Mouse (Mus musculus): Measurements from ENCODE around the gene Jpt1. TPM values are rescaled to one million over a fixed set of nuclear protein-coding genes. Genes with fewer than 3 reads are reported as not detected.
"Not testable (repeated sequence)": the region's sequence is repeated elsewhere in the genome, so short reads cannot be mapped to it uniquely, and the experiment has no call there.

Gene Jpt1
- polyA plus RNA-seq, 1 experiment from 2014 or later, result 557 TPM

DNA sequence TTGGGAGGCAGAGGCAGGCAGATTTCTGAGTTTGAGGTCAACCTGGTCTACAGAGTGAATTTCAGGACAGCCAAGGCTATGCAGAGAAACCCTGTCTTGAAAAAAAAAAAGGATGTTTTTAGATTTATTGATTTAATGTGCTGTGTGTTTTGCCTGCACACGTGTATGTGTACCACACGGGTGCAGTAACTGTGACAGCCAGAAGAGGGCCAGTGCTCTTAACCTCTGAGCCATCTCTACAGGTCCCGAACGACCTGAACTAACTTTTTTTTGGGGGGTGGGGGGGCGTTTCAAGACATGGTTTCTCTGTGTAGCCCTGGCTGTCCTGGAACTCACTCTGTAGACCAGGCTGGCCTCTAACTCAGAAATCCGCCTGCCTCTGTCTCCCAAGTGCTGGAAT is 59.4 kb downstream of the Jpt1 start:
- H3K4me3 ChIP-seq (replicated peaks); H3K27me3 ChIP-seq; ATAC-seq (ENCODE audit: insufficient number of reproducible peaks, insufficient read depth, low FRiP score, low TSS enrichment, low read depth); H3K4me1 ChIP-seq (replicated peaks); H3K27ac ChIP-seq; H3K9me3 ChIP-seq; H3K36me3 ChIP-seq; H3K9ac ChIP-seq (replicated peaks); H3K4me2 ChIP-seq: not testable (repeated sequence)
- 86% methylated on average over 6 of the region's 6 CpGs for WGBS

DNA sequence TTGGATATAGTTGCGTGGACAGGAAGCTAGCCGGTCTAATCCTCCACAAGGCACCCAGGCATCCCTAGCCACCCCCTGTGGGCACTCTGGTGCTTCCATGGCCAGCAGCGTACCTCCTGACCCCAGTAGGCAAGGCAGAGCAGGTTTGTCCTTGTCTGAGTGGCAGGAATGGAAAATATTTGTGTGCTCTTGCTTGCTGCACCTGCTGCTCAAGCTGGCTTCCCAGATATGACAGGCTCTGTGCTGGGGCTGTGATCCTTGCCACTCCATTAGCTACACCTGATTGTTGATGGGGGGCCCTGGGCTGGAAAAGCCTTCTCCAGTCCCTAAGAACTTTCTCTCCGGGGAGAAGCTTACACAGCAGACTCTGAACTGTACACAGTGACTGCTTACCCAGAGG is 60.9 kb downstream of the Jpt1 start:
- no peak for ATAC-seq (ENCODE audit: insufficient number of reproducible peaks, insufficient read depth, low FRiP score, low TSS enrichment, low read depth)
- H3K36me3 ChIP-seq, result no peaks in the 10 kb centered on the region
- WGBS, result 76% methylated on average over 4 of the region's 4 CpGs
- 0 out of 2 replicates have a peak, but pooled peaks cover 10% of the 10 kb centered on the region for H3K4me1 ChIP-seq (replicated peaks)
- H3K27ac ChIP-seq, result no peak overlapping the region
- H3K4me2 ChIP-seq, result no peak overlapping the region
- H3K27me3 ChIP-seq, result no peaks in the 10 kb centered on the region
- H3K9ac ChIP-seq (replicated peaks), result no peak overlapping the region
- H3K4me3 ChIP-seq (replicated peaks), result no peak overlapping the region
- H3K9me3 ChIP-seq, result no peaks in the 10 kb centered on the region

DNA sequence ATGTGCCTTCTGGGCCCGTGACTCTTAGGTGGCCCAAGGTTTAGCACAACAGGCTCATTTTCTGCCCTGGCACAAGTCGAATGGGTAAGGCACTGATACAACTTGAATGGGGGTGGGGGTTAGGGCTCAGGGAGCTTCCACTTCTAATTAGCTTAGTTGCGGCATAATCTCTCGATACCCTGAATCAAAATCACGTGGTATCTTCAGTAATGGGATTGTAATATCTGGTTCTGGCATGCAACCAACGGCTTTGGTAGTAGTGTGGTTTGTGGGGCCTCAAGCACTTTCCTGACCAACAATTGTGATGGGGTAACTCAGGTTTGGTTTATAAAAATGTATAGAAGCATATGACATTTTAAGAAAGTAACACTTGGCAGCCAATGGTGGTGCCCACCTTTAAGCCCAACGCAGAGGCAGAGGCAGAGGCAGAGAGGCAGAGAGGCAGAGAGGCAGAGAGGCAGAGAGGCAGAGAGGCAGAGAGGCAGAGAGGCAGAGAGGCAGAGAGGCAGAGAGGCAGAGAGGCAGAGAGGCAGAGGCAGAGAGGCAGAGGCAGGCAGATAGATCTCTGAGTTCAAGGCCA is 61.8 kb downstream of the Jpt1 start:
- H3K36me3 ChIP-seq, result no peaks in the 10 kb centered on the region
- no peaks in the 10 kb centered on the region for H3K27me3 ChIP-seq
- no peak overlapping the region for H3K9ac ChIP-seq (replicated peaks)
- no peak overlapping the region for H3K4me2 ChIP-seq
- no peaks in the 10 kb centered on the region for H3K9me3 ChIP-seq
- 0 out of 2 replicates have a peak, but pooled peaks cover 10% of the 10 kb centered on the region for H3K4me1 ChIP-seq (replicated peaks)
- WGBS, result 86% methylated on average over 7 of the region's 7 CpGs
- ATAC-seq (ENCODE audit: insufficient number of reproducible peaks, insufficient read depth, low FRiP score, low TSS enrichment, low read depth), result no peak
- H3K27ac ChIP-seq, result no peak overlapping the region
- no peak overlapping the region for H3K4me3 ChIP-seq (replicated peaks)

DNA sequence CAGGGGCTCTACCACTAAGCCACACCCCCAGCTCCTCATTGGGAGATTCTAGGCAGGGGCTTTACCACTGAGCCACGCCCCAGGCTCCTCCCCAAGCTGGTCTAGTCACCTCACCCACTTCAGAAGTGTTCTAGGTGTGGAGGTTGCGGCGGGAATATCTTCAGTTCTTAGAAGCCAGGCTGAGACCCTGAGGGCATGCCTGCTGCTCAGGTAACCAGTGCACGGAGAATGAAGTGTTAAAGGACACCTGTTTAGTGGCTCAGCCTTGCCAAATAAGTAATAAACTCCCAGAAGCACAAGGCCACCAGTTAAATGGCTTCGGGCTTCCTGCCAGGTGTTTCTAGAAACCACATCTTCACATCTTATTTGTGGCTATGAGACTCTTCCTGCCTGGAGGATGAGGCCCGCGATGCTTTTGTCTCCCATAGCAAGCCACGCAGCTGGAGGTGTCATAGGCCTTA is 62.4 kb downstream of the Jpt1 start:
- Histone ChIP-seq H3K36me3 (no peaks in the 10 kb centered on the region), H3K9me3 (no peaks in the 10 kb centered on the region), H3K4me2 (no peak overlapping the region), H3K27ac (no peak overlapping the region), H3K4me1 (replicated peaks) (0 out of 2 replicates have a peak, but pooled peaks cover 11% of the 10 kb centered on the region), H3K9ac (replicated peaks) (no peak overlapping the region), H3K27me3 (no peaks in the 10 kb centered on the region), H3K4me3 (replicated peaks) (no peak overlapping the region)
- WGBS, result 76% methylated on average over 8 of the region's 8 CpGs
- ATAC-seq (ENCODE audit: insufficient number of reproducible peaks, insufficient read depth, low FRiP score, low TSS enrichment, low read depth), result no peak

DNA sequence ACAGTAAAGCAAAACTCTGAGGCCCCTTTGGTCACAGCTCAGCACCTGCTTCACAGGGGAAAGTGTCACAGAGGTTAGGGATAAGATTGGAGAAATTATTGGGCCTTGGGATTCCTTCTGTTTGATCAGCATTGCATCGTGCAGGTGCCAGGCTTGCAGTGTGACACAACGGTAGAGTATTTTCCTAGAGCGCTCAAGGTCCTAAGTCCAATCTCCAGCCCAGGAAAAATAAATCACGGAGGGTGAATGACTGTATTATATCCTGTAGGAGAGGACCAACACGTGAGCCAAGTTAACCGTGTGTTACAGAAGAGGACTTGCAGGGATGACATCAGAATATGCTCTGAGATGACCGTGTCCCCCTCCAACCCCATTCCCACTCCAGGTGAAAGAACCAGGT is 64.0 kb downstream of the Jpt1 start:
- ATAC-seq (ENCODE audit: insufficient number of reproducible peaks, insufficient read depth, low FRiP score, low TSS enrichment, low read depth), result no peak

DNA sequence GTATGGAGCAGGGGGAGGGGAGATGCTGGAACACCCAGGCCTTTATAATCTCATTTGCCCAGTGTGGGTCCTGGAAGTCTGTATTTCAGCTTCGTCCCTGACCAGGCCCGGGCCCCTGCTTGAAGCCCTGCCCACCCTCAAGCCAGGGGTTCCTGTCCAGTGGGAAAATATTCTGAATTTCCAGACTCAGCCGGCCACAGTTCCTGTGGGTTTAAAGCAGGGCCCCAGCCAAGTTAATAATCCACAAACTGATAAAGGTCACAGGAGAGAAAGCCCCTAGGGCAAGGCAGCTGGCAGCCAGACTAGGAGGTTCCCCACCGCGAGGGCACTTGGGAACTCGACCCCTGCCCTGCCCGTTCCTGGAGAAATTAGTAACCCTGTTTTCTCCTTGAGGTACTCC is 65.2 kb downstream of the Jpt1 start:
- H3K36me3 ChIP-seq, result no peaks in the 10 kb centered on the region
- no peak overlapping the region for H3K9ac ChIP-seq (replicated peaks)
- H3K4me1 ChIP-seq (replicated peaks), result 0 out of 2 replicates have a peak, but pooled peaks cover 14% of the 10 kb centered on the region
- 37% methylated on average over 7 of the region's 7 CpGs for WGBS
- no peak overlapping the region for H3K27ac ChIP-seq
- H3K4me2 ChIP-seq, result no peak overlapping the region
- ATAC-seq (ENCODE audit: insufficient number of reproducible peaks, insufficient read depth, low FRiP score, low TSS enrichment, low read depth), result no peak
- H3K4me3 ChIP-seq (replicated peaks), result no peak overlapping the region
- no peaks in the 10 kb centered on the region for H3K9me3 ChIP-seq
- H3K27me3 ChIP-seq, result no peaks in the 10 kb centered on the region; the same call in 1 of the 2 replicates

More for the DNA sequence above, 64.0 kb downstream of the Jpt1 start:
- H3K27me3 ChIP-seq, result no peaks in the 10 kb centered on the region
- WGBS, result 93% methylated on average over 7 of the region's 7 CpGs
- no peaks in the 10 kb centered on the region for H3K9me3 ChIP-seq
- no peak overlapping the region for H3K27ac ChIP-seq
- H3K4me2 ChIP-seq, result no peak overlapping the region
- no peak overlapping the region for H3K4me3 ChIP-seq (replicated peaks)
- H3K9ac ChIP-seq (replicated peaks), result no peak overlapping the region
- no peaks in the 10 kb centered on the region for H3K36me3 ChIP-seq
- H3K4me1 ChIP-seq (replicated peaks), result 0 out of 2 replicates have a peak, but pooled peaks cover 14% of the 10 kb centered on the region

DNA sequence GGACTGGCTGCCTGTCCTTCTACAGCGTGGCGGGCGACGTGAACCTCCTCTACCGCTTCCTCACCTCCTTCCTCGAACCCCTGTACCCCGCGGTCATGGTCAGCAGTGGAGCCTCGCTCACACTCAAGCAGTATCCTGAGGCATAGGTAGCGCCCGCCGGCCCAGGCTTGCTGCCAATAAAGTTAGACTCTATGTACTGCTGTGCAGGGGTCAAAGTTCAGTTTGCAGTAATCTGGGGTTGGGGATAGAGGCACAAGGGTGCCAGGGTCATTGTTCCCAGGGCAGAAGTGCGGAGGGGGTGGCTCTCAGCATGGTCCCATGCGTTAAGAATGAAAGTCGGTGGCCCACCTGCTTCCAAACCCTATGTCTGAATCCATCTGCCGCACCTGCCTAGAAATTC is 66.1 kb downstream of the Jpt1 start:
- no peaks in the 10 kb centered on the region for H3K9me3 ChIP-seq
- no peak overlapping the region for H3K9ac ChIP-seq (replicated peaks)
- H3K4me2 ChIP-seq, result no peak overlapping the region
- 79% methylated on average over 16 of the region's 16 CpGs for WGBS
- no peak for ATAC-seq (ENCODE audit: insufficient number of reproducible peaks, insufficient read depth, low FRiP score, low TSS enrichment, low read depth)
- H3K27ac ChIP-seq, result no peak overlapping the region
- no peak overlapping the region for H3K4me3 ChIP-seq (replicated peaks)
- H3K27me3 ChIP-seq, result no peaks in the 10 kb centered on the region; the same call in 1 of the 2 replicates
- 0 out of 2 replicates have a peak, but pooled peaks cover 14% of the 10 kb centered on the region for H3K4me1 ChIP-seq (replicated peaks)
- no peaks in the 10 kb centered on the region for H3K36me3 ChIP-seq

Small RNA genes lying within 50 kb of the gene (microRNA-seq; reads per million reads assigned to microRNA genes)
- 0.70 reads per million for gene Mir3968

Other genes starting within 250 kb of the Jpt1 start
- 0.09 and 0.21 TPM in 2 replicates for gene Grin2c, start 247.1 kb downstream of the Jpt1 start, polyA plus RNA-seq (2016; fragmentation: Nextera tagmentation; extraction: Ambion mirVana)
- 13.2 and 16.1 TPM in 2 replicates for gene Fdxr, start 237.3 kb downstream of the Jpt1 start, polyA plus RNA-seq (2016; fragmentation: Nextera tagmentation; extraction: Ambion mirVana)
- 0.10 and 0.15 TPM in 2 replicates for gene Fads6, start 216.7 kb downstream of the Jpt1 start, polyA plus RNA-seq (2016; fragmentation: Nextera tagmentation; extraction: Ambion mirVana)
- 0.56 TPM in 1 of 2 replicates, not detected in the other for gene Otop2, start 207.2 kb downstream of the Jpt1 start, polyA plus RNA-seq (2016; fragmentation: Nextera tagmentation; extraction: Ambion mirVana)
- gene Ush1g, start 192.3 kb downstream of the Jpt1 start, polyA plus RNA-seq (2016; fragmentation: Nextera tagmentation; extraction: Ambion mirVana), result not detected in 2 replicates
- not detected in 2 replicates for gene Otop3, start 179.7 kb downstream of the Jpt1 start, polyA plus RNA-seq (2016; fragmentation: Nextera tagmentation; extraction: Ambion mirVana)
- gene Hid1, start 146.6 kb downstream of the Jpt1 start, polyA plus RNA-seq (2016; fragmentation: Nextera tagmentation; extraction: Ambion mirVana), result 2.2 and 2.5 TPM in 2 replicates
- 19.7 and 19.9 TPM in 2 replicates for gene Cdr2l, start 132.5 kb downstream of the Jpt1 start, polyA plus RNA-seq (2016; fragmentation: Nextera tagmentation; extraction: Ambion mirVana)
- 175 and 182 TPM in 2 replicates for gene Mrpl58, start 110.6 kb downstream of the Jpt1 start, polyA plus RNA-seq (2016; fragmentation: Nextera tagmentation; extraction: Ambion mirVana)
- gene Atp5h, start 94.4 kb downstream of the Jpt1 start, polyA plus RNA-seq (2016; fragmentation: Nextera tagmentation; extraction: Ambion mirVana), result 960 and 975 TPM in 2 replicates
- gene Kctd2, start 94.3 kb downstream of the Jpt1 start, polyA plus RNA-seq (2016; fragmentation: Nextera tagmentation; extraction: Ambion mirVana), result 25.3 and 26.5 TPM in 2 replicates
- 0.10 TPM in 1 of 2 replicates, not detected in the other for gene Trim80, start 73.8 kb downstream of the Jpt1 start, polyA plus RNA-seq (2016; fragmentation: Nextera tagmentation; extraction: Ambion mirVana)
- gene Slc16a5, start 51.9 kb downstream of the Jpt1 start, polyA plus RNA-seq (2016; fragmentation: Nextera tagmentation; extraction: Ambion mirVana), result 0.15 TPM in 1 of 2 replicates, not detected in the other
- gene Armc7, start 38.7 kb downstream of the Jpt1 start, polyA plus RNA-seq (2016; fragmentation: Nextera tagmentation; extraction: Ambion mirVana), result 7.5 and 9.6 TPM in 2 replicates
- gene Nt5c, start 22.5 kb downstream of the Jpt1 start, polyA plus RNA-seq (2016; fragmentation: Nextera tagmentation; extraction: Ambion mirVana), result 66.2 and 78.2 TPM in 2 replicates
- gene Sumo2, start 21.9 kb upstream of the Jpt1 start, polyA plus RNA-seq (2016; fragmentation: Nextera tagmentation; extraction: Ambion mirVana), result 1,335 and 1,406 TPM in 2 replicates
- gene Nup85, start 50.0 kb upstream of the Jpt1 start, polyA plus RNA-seq (2016; fragmentation: Nextera tagmentation; extraction: Ambion mirVana), result 211 and 212 TPM in 2 replicates
- 96.0 and 106 TPM in 2 replicates for gene Mrps7, start 89.5 kb upstream of the Jpt1 start, polyA plus RNA-seq (2016; fragmentation: Nextera tagmentation; extraction: Ambion mirVana)
- gene Gga3, start 89.7 kb upstream of the Jpt1 start, polyA plus RNA-seq (2016; fragmentation: Nextera tagmentation; extraction: Ambion mirVana), result 20.3 and 21.7 TPM in 2 replicates
- gene Mif4gd, start 98.6 kb upstream of the Jpt1 start, polyA plus RNA-seq (2016; fragmentation: Nextera tagmentation; extraction: Ambion mirVana), result 18.2 and 18.6 TPM in 2 replicates
- 24.1 and 34.0 TPM in 2 replicates for gene Slc25a19, start 113.9 kb upstream of the Jpt1 start, polyA plus RNA-seq (2016; fragmentation: Nextera tagmentation; extraction: Ambion mirVana)
- 109 and 114 TPM in 2 replicates for gene Grb2, start 194.2 kb upstream of the Jpt1 start, polyA plus RNA-seq (2016; fragmentation: Nextera tagmentation; extraction: Ambion mirVana)